Mouse (Mus musculus) hindbrain, postnatal 0 days (tissue): ENCODE measurements around the gene Sbf2. TPM values are rescaled to one million over a fixed set of nuclear protein-coding genes. Genes with fewer than 3 reads are reported as not detected.
A peak's percentile ranks its signal among the peaks of the same experiment; 100 is the strongest.

Source experiments
- ATAC-seq: fragments of 200-750 bp; cut with Nextera tagmentation; 2 replicates; pipeline ENCODE4 v1.8.0; 2017; ENCODE audit warnings: mild to moderate bottlenecking, moderate TSS enrichment, moderate library complexity
- DNase-seq: peaks from one replicate; pipeline ENCODE4 v3.0.0-alpha.2; 2015; ENCODE audit warnings: low spot score
- H3K27ac ChIP-seq: fragments of 300-500 bp; sonication (generic); 2 replicates; pipeline ENCODE4 v1.5.1; 2014; ENCODE audit warnings: mild to moderate bottlenecking
- H3K27me3 ChIP-seq: fragments of 300-500 bp; sonication (generic); 2 replicates; pipeline ENCODE4 v1.6.1; 2014; ENCODE audit warnings: low read length, mixed read lengths; ENCODE audit not compliant: insufficient read depth
- H3K36me3 ChIP-seq: fragments of 300-500 bp; sonication (generic); 2 replicates; pipeline ENCODE4 v1.6.1; 2014; ENCODE audit warnings: low read length, mixed read lengths; ENCODE audit not compliant: insufficient read depth
- H3K4me1 ChIP-seq: fragments of 300-500 bp; sonication (generic); 2 replicates; pipeline ENCODE4 v1.6.1; 2014; ENCODE audit warnings: antibody characterized with exemption, low read length, mixed read lengths; ENCODE audit not compliant: insufficient read depth
- H3K4me2 ChIP-seq: fragments of 300-500 bp; sonication (generic); 2 replicates; pipeline ENCODE4 v1.6.1; 2014; ENCODE audit warnings: low read depth, mild to moderate bottlenecking, low read length, moderate library complexity, mixed read lengths
- H3K4me3 ChIP-seq: fragments of 300-500 bp; sonication (generic); 2 replicates; pipeline ENCODE4 v1.5.1; 2014; ENCODE audit warnings: low read length
- H3K9ac ChIP-seq: fragments of 300-500 bp; sonication (generic); replicated peaks from 2 replicates; pipeline ENCODE4 v1.6.1; 2014; ENCODE audit warnings: mild to moderate bottlenecking, low read length, moderate library complexity, mixed read lengths
- H3K9me3 ChIP-seq: fragments of 300-500 bp; sonication (generic); 2 replicates; pipeline ENCODE4 v1.6.1; 2016; ENCODE audit warnings: low read length, mixed read lengths
- CTCF ChIP-seq: IDR thresholded peaks from 2 replicates; pipeline ENCODE4 v1.5.1; 2016; ENCODE audit warnings: antibody characterized with exemption, control low read depth, low read depth
- WGBS: fragments of 180-500 bp; shearing (Covaris S2); extraction: QIAGEN DNeasy Blood & Tissue Kit; methylation state at CpG from one replicate; pipeline ENCODE4 v1.1.7; 2014; 5-methylcytosine and 5-hydroxymethylcytosine counted together
- polyA plus RNA-seq: library from polyadenylated mRNA; unstranded; fragments of >200 nt; fragmentation: Nextera tagmentation; extraction: Ambion mirVana; gene quantifications from 2 replicates; pipeline ENCODE4 v1.2.1, GENCODE M21; 2015
- total RNA-seq: library from RNA; depleted of rRNA; stranded (reverse); fragments of >200 nt; gene quantifications from 2 replicates; pipeline ENCODE4 v1.2.3, GENCODE M21; 2014

Sbf2 gene
- total and polyA plus RNA-seq, 2 experiments from 2014 or later: 40.3 to 70.5 TPM

DNA sequence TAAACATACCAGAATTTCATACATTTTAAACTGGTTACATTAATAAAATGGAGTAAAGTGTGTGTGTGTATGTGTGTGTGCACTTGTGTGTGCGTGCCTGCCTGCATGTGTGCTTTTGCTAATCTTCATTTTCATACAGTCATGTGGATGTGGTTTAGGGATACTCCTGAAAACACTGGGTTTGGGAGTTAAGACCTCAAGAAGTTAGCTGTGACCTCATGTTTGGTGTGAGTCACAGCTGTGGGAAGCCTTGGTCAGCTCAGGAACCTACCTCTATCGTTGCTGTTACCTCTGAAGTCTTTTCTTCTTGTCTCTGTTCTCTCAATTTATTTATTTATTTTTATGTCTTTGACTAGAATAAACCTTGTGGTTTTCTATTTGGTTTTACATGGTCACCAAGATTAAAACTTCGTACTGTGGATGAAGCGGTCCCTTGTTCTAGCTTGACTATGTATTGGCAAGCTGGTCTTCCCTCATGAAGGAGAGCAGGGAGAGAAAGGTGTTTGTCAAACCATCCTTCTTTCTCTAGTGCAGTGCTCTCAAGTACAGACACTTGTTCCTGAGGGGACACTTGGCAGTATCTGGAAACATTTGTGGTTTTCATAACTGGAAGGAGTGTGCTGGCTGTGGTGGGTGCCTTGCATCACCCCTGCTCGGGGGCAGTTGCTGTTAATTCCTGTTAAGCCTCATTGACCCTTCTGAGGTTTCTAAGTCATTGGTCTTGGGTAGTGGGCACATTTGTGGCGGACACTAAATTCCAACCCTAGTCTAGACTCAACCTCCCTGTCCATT lies 331.0 kb downstream of the Sbf2 start:
- no peak overlapping the region for H3K4me3 ChIP-seq
- H3K36me3 ChIP-seq: no peaks in the 10 kb centered on the region
- H3K27ac ChIP-seq: no peak overlapping the region
- WGBS: 94% methylated on average over 6 of the region's 6 CpGs
- H3K4me1 ChIP-seq: 0 out of 2 replicates have a peak, but pooled peaks cover 5% of the 10 kb centered on the region
- ATAC-seq (no peak), DNase-seq (no peak)
- H3K9me3 ChIP-seq: no peaks in the 10 kb centered on the region
- H3K9ac ChIP-seq: no peak overlapping the region
- H3K27me3 ChIP-seq: no peaks in the 10 kb centered on the region
- TF ChIP-seq CTCF: no peak
- H3K4me2 ChIP-seq: no peak overlapping the region

DNA sequence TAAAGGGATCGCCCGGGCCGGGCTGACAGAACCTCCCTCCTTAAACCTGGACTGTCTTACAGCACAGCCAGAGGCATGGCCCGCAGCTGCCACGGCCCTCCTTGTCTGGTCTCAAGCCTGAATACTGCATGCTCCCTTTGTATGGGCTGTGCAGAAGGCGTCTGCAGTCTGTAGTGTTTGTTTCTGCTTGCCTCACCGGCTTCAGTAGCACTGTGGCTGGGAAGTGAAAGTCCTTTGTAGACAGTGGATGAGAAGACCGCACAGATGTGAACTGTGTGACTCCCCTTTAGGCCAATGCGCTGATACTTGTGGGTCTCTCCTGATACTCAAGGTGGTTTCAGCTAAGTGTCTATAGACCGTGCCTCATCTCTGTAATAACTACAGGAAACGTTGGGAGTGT lies 331.9 kb downstream of the Sbf2 start:
- DNase-seq: no peak
- no peak overlapping the region for H3K27ac ChIP-seq
- no peaks in the 10 kb centered on the region for H3K36me3 ChIP-seq
- no peak overlapping the region for H3K9ac ChIP-seq
- no peak overlapping the region for H3K4me2 ChIP-seq
- no peak for ATAC-seq
- 84% methylated on average over 11 of the region's 11 CpGs for WGBS
- H3K4me1 ChIP-seq: 0 out of 2 replicates have a peak, but pooled peaks cover 5% of the 10 kb centered on the region
- TF ChIP-seq CTCF: no peak
- H3K27me3 ChIP-seq: no peaks in the 10 kb centered on the region
- H3K4me3 ChIP-seq: no peak overlapping the region
- H3K9me3 ChIP-seq: no peaks in the 10 kb centered on the region

DNA sequence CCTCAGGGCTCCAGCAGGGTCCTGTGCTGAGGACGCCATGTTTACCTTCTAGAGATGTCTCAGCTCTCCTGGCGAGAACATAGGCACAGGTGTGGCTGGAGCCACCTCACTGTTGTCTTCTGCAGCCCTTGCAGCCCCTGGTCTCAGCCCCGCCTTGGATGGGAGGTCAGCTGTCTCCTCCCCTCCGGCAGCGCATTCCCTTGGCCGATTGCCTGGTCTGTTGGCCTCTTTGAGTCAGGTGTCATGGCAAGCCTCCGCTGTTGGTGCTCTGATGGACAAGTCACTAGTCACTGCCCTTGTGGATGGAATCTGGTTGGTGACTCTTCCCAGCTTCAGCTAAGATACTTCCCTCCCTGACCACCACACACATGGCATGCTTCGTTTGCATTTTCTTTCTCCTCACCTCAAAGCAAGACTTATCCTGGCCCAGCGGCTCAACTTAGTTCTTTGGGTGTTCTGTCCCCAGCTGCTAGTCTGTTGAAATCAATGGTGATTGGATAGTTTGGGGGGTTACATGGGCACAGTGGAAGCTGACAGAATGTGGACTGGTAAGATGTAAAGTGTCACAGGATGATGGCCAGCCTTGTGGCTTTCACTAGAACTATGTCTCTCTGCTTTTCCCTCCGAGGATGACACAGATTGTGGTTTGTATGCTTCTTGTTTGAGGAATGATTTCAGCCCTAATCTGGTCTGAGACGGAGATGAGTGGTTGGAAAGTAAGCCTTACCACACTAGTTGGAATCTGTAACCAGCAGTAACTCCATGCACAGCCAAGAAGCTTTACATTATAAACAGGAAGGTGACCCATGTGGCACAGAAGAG lies 333.1 kb downstream of the Sbf2 start:
- H3K27ac ChIP-seq: no peak overlapping the region
- H3K9ac ChIP-seq: no peak overlapping the region
- no peak for ATAC-seq
- no peak for DNase-seq
- TF ChIP-seq CTCF: no peak
- WGBS: 95% methylated on average over 11 of the region's 11 CpGs
- no peak overlapping the region for H3K4me2 ChIP-seq
- no peak overlapping the region for H3K4me3 ChIP-seq
- H3K36me3 ChIP-seq: no peaks in the 10 kb centered on the region
- no peaks in the 10 kb centered on the region for H3K9me3 ChIP-seq
- no peaks in the 10 kb centered on the region for H3K27me3 ChIP-seq
- no peaks in the 10 kb centered on the region for H3K4me1 ChIP-seq

DNA sequence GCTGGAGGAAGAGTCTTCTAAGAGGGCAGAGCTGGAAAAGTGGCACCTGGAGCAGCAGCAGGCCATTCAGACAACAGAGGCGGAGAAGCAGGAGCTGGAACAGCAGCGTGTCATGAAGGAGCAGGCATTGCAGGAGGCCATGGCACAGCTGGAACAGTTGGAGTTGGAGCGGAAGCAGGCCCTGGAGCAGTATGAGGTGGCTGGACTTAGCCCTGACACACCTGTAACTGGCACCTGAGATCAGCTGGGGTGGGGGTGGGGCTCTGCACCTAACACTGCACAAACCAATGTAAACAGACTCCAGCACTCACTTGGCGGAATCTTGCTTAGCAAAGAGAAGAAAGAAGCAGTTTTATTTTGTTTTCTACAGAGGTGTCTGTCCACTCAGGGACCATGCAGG lies 335.5 kb downstream of the Sbf2 start:
- H3K4me1 ChIP-seq: no peaks in the 10 kb centered on the region
- no peak overlapping the region for H3K9ac ChIP-seq
- DNase-seq (no peak), ATAC-seq (no peak)
- H3K9me3 ChIP-seq: no peaks in the 10 kb centered on the region
- no peak overlapping the region for H3K4me2 ChIP-seq
- H3K27me3 ChIP-seq: no peaks in the 10 kb centered on the region
- 95% methylated on average over 4 of the region's 4 CpGs for WGBS
- H3K36me3 ChIP-seq: no peaks in the 10 kb centered on the region
- no peak overlapping the region for H3K4me3 ChIP-seq
- no peak overlapping the region for H3K27ac ChIP-seq
- no peak for TF ChIP-seq CTCF

DNA sequence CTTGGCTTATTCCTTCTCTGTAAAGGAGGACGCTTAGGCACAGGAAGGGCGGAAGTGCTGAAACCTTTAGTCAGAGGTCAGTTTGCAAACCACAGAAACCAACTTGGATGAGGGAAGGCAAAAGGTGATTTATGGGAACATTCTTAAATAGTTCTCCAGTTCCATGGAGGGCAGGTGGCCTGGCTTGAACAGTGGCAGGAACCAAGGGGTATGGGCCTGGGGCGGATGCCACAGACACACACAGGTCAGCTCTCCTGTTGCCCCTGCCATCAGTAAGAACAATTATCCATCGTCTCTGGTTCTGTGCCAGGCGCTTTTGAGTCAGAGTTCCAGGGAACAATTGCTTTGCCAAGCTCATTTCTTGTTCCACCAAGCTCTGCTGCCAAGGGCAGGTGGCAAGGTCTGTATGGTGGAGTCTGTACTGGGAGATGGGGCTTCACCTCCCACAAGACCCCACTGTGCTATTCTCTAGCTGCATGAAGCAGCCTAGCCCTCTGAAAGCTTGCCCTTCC lies 336.9 kb downstream of the Sbf2 start:
- no peak overlapping the region for H3K4me2 ChIP-seq
- no peak for TF ChIP-seq CTCF
- H3K36me3 ChIP-seq: no peaks in the 10 kb centered on the region
- no peak overlapping the region for H3K9ac ChIP-seq
- H3K9me3 ChIP-seq: no peaks in the 10 kb centered on the region
- H3K27ac ChIP-seq: no peak overlapping the region
- DNase-seq: no peak
- no peaks in the 10 kb centered on the region for H3K27me3 ChIP-seq
- no peaks in the 10 kb centered on the region for H3K4me1 ChIP-seq
- H3K4me3 ChIP-seq: no peak overlapping the region
- ATAC-seq: no peak
- WGBS: 87% methylated on average over 5 of the region's 5 CpGs

DNA sequence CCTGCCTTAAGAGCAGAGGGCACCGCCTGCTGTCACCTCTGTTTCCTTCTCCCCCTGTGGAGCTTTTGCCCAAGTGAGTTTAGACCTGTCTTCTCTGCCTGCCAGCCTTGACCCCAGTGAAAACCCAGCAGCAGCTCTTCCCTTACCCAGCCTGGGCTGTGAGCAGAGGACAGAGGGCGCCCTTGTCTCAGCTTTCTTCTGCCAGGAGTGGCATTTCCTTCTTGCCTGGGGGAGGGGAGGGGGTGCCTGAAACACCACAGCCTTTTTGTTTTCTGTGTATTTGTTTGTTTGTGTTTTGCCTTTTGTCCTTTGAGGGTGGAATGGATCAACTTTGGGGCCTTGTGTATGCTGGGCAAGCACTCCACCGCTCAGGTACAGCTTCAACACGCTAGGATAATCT lies 342.3 kb downstream of the Sbf2 start:
- no peaks in the 10 kb centered on the region for H3K4me1 ChIP-seq
- no peak overlapping the region for H3K9ac ChIP-seq
- DNase-seq: no peak
- peak; percentile 28; the same call in 1 of the 2 replicates for TF ChIP-seq CTCF
- no peaks in the 10 kb centered on the region for H3K27me3 ChIP-seq
- no peaks in the 10 kb centered on the region for H3K36me3 ChIP-seq
- ATAC-seq: no peak
- H3K27ac ChIP-seq: no peak overlapping the region; the same call in 1 of the 2 replicates
- no peak overlapping the region for H3K4me3 ChIP-seq
- WGBS: 82% methylated on average over 4 of the region's 4 CpGs
- H3K4me2 ChIP-seq: no peak overlapping the region
- no peaks in the 10 kb centered on the region for H3K9me3 ChIP-seq

DNA sequence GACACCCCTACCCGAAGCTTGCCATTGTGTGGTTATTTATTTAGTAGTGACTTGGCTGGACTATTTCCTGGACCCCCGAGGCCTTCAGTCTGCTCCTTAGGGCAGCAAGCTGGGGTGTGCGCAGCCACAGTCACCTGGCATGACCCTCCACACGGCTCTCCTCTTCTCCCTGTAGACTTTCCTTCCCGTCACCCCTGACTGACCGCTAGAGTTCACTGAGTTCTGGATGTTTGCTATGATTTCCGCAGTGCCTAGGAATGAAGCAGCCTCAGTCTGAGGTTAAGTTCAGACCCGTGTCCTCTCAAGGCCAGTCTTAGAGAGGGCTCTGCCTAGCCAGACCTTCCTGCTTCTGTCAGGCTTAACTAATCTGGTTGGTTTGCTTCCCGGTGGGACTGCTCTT lies 342.9 kb downstream of the Sbf2 start:
- Histone ChIP-seq H3K27ac (no peak overlapping the region; the same call in 1 of the 2 replicates), H3K27me3 (no peaks in the 10 kb centered on the region), H3K4me1 (no peaks in the 10 kb centered on the region), H3K4me3 (no peak overlapping the region), H3K9me3 (no peaks in the 10 kb centered on the region), H3K4me2 (no peak overlapping the region), H3K36me3 (no peaks in the 10 kb centered on the region), H3K9ac (no peak overlapping the region)
- 73% methylated on average over 9 of the region's 9 CpGs for WGBS
- TF ChIP-seq CTCF: no peak
- no peak for ATAC-seq
- no peak for DNase-seq
